Mouse (Mus musculus) cerebral cortex, adult 2 months (tissue): Measurements from ENCODE around the gene Cnn3.

ENCODE experiments used
- WGBS: fragments of 180-500 bp; shearing (Covaris S2); methylation state at CpG from one replicate; pipeline ENCODE4 v1.1.7; 2018; 5-methylcytosine and 5-hydroxymethylcytosine counted together

Gene Cnn3

DNA sequence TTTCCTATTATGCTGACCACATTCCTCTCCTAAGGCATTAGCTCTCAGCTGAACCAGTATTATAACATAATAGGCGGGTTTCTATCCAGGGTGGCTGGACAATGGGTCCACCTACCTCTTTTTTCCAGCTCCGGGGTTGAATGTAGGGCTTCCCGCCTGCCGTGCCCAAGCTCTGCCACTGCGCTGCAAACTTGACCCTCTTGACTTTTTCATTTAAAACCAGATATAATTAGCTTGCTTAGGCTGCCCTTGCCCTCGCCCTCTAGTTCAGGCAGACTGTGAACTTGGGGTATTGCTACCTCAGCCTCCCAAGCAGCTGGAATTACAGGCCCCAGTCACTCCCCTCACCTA is 8.1 kb upstream of the Cnn3 start:
- 68% methylated on average over 6 of the region's 6 CpGs for WGBS

DNA sequence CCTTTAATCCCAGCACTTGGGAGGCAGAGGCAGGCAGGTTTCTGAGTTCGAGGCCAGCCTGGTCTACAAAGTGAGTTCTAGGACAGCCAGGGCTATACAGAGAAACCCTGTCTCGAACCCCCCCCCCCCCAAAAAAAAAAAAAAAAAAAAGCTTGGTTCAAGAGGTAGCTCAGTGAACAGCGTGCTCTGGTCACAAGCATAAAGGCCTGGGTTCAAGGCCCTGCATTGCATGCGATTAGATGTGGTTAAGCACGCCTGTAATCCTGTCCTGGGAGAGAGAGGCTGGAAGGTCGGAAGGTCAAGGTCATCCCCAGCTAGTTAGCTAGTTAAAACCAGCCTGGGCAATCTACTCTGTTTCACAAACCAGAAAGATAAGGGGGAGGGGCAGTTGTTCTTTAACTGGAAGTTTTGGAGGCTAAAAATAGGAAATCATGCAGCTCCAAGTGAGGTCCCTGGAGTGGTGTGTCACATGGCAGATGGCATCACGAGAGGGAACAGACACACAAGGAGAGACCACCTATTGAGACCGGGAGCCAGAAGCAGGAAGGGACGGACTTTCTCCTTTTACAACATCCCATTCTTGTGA is 7.4 kb upstream of the Cnn3 start:
- 88% methylated on average over 9 of the region's 9 CpGs for WGBS

DNA sequence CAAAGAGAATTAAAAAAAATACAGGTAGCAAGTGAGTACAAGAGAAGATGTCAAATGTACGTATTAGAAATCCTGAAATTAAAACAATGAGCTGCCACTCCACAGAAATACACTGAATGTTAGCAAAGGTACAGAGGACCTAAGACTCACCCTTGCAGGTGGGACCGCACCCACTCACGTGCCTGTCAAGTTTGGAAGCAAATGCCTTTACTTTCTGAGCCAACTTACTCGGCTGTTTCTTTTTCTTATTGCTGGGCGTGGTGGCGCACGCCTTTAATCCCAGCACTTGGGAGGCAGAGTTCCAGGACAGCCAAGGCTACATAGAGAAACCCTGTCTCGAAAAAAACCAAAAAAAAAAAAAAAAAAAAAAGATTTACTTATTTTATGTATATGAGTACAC is 3.9 kb upstream of the Cnn3 start:
- 82% methylated on average over 8 of the region's 8 CpGs for WGBS

DNA sequence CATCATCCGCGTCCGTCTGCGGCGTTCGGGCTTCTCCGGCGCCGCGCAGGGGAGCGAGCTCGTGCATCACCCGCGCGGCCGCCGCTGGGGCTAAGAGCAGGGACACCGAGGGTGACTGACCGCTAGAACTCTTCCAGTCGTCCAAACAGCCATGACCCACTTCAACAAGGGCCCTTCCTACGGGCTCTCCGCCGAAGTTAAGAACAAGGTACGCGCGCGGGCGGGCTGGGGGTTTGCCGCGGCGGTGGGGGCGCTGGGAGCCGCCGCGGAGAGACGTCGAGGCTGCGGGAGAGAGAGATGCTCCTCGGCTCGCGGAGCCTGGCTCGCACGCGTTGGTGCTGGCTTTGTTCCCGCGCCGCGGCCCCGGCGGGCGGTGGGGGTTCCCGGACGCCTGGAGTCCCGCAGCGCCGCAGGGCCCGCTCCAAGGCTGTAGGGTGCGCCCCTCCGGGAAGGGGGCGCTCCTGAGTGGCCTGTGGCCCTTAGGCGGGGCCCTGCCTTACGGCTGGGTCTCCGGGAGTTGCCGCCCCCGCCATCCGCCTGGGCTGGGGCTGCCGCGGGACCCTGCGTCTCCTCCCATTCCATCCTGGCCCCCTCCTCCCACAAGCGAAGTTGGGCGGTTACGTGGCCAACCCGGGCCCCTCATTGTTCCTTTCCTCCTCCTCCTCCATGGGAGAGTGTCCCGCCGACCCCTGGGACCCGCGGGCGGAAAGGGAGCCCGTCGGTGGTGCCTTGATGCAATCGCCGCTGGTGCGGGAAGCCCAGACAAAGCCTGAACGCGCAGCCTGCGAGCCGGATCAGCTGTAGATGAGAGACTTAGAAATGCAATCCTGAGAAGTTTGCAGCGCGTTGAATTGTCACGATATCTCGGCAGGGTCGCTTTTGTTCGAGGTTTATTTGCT is 573 bp downstream of the Cnn3 start:
- WGBS, result under 1% methylated on average over 91 of the region's 93 CpGs

DNA sequence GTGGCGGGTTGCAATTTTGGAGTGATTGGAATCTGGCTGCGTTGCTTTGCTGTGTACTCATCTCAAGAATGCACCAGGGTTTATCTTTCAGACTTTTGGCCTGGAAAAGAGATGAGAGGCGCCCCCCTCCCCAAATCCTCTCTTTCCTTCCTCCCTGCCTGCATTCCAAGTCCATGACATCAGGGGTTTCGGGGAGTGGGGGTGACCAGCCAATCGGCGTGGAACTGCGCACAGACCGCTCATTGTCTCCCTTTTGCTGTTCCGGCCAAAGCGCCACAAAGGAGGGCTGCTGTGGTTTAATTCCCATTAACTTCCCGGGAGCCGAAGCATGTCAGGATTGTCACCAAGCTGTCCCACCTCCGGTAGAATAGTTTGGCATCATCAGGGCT is 1.2 kb downstream of the Cnn3 start:
- 2% methylated on average over 13 of the region's 13 CpGs for WGBS

DNA sequence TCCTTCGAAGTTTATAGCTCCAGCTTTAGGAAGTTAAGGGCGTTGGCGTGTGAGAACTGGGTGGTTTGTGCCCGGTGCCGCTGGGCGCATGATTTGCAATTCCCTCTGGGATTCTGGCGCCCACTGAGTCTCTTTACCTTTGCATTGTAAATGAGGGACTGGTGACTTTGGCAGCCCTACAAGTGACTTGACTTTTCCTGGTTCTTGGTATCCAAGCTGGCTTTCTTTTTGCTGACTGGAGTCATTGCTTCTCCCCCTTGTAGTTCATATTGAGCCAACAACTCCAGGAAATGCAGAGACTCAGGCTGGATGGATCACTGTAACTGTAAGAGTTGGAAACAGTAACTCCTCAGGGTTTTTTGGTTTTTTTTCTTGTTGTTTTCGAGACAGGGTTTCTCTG is 1.9 kb downstream of the Cnn3 start:
- 11% methylated on average over 8 of the region's 8 CpGs for WGBS

DNA sequence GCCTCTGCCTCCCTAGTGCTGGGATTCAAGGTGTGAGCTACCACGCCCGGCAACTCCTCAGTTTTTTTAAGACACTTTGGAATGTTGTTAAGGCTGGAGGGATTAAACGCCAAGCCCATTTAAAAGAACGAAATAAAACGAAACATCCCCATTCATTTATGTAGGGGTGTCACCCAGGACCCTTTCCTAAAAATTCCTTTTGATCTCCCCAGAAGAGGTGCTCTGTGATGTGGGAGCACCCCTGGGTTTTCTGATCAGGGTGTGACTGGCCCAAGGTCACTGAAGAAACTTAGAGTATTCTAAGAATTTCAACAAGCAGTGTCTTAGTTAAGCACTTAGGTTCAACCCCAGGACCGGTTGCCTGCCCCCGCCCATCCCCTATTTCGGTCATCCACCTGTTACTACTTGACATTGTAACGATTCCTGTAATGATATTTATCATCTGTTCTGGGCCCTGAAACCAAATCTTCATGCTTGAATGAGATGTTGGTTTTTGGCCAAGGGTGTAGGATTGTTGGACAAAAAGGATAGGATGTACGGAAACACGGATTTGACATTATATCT is 2.5 kb downstream of the Cnn3 start:
- WGBS, result 69% methylated on average over 11 of the region's 11 CpGs

DNA sequence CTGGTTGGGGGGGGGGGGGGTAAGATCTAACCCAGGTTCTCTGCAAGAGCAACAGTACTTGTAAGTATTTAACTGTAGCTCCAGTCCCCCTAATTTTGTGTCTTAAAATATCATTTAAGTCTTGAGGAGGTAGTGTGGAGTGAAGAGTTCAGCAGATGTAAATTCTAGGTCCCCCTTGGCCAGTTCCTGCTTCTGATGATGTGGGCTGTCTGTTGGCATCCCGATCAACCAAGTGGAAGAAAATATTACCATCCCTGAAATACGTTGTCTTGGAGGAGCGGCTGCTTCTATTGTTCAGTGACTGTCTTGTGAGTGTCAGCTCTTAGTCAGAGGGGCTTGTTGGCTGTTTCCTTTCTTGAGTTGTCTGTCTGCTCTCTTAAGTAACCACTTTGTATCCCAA is 3.2 kb downstream of the Cnn3 start:
- WGBS, result 66% methylated on average over 3 of the region's 3 CpGs

DNA sequence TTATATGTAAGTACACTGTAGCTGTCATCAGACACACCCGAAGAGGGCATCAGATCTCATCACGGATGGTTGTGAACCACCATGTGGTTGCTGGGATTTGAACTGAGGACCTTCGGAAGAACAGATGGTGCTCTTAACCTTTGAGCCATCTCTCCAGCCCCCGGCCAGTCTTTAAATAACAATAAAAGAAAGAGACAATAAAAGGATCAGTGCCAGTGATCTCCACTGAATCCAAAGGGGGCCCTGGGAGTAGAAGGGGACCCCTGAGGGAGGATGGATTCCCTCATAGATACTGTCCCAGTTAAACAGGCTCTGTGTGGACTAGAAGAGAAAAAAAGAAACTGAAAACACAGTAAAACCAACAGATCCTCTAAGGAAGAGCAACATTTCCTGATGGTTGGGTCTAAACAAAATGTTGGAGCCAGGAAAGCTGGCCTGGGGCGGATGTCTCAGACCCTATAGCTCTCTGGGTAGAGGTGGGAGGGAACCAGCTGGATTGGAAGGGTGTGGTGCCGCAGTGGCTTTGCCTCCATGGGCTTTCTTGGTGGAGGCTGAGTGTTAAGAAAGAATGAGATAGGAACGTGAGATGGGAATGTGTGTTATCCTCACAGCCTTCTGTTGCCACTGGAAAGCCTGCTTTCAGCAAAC is 4.1 kb downstream of the Cnn3 start:
- WGBS, result 55% methylated on average over 7 of the region's 7 CpGs

DNA sequence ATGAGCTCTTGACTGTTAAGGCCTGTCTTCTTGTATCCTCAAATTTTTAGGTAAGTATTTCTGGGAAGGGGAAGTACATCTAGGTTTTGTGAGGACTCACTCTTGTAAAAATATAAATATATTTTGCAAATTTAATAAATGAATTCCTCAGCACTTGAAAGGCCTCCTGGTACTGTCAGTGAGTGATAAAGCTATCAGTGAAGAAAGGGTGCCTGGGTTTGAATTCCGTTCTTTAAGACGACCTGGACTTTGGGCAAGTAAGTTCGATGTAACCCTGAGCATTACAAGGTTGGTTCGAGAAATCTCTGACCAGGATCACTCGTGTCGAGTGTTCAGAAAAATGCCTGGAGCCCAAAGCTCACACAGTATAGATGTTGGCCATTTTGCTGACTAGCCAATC is 7.1 kb downstream of the Cnn3 start:
- 79% methylated on average over 6 of the region's 6 CpGs for WGBS

DNA sequence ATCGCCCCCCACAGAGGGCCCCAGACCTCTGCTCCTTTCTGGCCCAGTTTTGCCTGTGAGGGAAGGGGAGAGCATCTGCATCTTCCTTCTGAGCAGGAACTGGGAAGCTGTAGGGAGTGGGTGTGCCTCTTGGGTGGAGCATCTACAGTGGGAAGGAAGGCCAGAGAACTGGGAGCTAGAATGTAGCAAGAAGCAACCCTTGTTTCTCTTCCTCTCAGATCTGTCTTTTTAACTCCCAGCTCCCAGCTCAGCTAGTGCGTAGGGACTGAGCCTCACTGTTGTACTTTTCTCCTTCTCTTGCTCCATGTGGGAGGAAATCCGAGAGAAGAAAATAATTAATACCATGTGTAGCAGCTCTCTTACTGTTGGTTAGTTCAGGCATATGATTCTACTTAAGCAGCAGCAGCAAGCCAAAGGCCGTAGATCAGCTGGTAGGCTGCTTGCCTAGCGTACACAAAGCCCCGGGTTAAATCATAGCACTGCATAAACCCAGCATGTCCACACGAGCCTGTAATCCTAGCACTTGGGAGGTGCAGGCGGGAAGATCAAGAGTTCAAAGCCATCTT is 7.8 kb downstream of the Cnn3 start:
- WGBS, result 60% methylated on average over 8 of the region's 8 CpGs

DNA sequence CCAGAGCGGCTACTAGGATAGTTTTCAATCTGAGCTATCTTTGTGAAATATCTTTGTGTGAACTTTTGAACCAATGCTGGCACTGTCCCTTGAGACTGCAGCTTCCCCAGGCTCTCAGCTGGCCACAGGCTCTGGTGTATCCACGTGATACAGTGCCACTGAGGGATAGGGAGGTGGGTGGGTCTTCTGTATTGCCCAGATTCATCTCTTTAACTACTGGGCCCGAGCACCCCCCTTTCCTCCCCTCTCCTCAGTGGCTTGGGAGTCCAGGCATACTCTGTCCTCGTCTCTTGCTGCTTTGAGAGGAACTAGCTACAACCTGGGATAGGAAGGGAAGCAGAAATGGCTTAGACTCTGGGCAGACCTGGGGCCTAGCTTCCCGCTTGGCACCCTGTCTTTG is 9.0 kb downstream of the Cnn3 start:
- 65% methylated on average over 5 of the region's 5 CpGs for WGBS

DNA sequence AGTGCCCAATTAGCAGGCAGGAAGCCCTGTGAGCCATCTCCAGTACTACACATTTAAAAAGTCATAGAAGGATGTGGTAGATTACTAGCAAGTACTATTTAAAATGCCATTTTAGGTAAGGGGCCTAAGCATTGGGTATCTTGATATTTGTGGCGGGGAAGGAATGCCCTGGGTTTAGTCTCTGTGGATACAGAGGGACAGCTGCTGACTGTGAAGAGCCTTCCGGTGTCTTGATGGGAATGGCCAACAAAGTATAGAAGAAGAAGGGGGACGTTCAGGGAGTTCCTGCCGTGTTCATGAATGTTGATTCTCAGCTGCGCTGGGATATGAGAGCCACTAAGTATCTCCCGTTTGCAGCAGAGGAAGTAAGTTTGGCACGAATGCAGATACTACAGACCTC is 10.8 kb downstream of the Cnn3 start:
- 68% methylated on average over 7 of the region's 7 CpGs for WGBS

DNA sequence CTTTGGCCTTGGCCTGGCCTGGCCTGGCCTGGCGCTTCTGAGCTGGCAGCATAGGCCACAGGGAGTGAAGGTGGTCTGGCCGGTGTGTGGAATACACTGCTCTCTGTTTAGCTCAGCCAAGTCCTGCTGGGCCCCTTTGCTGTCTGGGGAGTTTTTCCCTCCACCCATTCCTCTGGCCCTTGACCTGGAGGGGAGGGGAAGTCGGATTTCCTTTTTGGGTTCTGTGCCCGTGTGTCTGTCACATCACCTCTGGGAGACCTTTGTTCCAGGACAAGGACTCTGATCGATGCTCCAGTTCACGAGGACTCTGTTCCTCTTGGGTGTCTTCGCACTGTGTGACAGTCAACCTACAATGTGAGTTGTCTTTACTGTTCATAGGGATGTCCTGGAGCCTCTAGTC is 11.7 kb downstream of the Cnn3 start:
- WGBS, result 65% methylated on average over 7 of the region's 7 CpGs

DNA sequence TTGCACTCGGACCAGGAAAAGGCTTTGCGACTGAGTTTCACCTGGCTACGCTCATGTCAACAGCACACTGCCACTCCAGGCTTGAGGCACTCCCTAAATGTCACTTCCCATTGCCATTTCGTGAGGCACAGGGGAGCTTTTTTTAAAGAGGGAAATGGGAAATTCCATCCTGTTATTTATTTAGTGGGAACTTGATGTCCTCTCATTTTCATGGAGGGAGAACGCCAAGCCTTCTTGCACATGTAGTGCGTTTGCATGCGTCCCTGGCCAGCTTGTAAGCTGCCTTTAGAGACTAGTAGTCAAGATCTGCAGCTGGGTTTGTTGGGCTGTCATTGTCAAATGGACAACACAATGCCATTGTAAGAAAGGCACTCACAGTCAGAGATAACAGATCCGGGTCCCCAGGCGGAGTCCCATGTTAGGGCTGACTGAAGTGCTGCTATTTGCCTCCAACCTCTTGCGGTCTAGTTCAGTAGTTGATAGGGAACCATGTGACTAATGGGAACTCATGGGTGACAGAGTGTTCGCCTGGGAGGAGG is 13.4 kb downstream of the Cnn3 start:
- WGBS, result 67% methylated on average over 11 of the region's 11 CpGs

DNA sequence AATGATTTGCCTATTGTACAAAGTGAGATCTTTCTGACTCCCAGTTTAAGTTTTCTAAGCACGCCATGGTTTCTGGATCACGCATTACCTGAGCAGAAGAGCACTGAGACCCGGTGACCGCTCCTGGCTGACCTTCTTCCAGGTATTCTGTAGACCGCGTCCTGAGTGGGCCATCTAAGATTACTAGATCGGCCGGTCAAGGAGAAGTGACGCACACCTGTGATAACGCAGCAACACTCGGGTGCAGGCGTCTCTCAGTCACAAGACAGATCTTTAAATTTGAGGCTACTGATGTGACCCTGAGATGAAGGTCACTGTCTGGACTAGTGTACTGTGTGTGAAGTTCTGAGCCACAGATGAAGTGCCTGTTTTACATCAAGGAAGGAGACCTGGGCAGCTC is 15.2 kb downstream of the Cnn3 start:
- 97% methylated on average over 12 of the region's 12 CpGs for WGBS

DNA sequence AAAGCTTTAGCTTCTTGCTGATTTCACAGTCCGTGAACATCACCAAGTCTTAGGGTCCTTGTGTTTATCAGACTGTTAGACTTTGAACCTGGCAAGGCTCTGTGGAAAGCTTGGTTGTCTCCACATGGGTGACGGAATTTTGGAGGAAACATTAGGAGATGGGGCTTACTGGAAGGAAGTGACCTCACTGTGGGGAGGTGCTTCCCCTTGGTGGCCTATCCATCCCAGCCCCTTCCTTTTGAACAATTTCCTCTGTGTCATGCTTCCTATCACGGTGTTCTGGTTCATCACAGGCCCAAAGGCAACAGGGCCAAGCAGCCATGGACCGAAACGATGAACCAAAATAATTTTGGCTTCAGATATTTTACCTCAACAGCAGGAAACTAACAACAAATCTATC is 16.0 kb downstream of the Cnn3 start:
- WGBS, result 78% methylated on average over 5 of the region's 5 CpGs

DNA sequence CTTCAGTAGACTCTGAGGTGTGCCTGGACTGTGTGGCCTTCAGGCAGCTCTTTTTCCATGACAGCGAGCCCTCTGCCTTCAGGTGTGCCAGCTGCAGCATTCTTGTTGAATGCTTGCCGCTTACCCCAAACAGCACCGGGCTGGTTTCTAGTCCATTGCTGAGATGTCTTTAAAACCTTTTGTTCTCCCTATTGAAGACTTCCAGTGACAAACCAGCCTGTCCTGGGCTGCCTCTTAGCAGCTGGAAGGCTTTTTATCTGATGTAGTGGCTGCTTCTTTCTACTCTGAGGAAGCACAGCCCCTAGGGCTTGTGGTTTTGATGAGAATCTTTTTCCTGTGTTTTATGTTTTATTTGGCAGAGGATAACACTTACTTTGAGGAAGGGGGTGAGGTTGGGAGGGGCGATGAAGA is 17.6 kb downstream of the Cnn3 start:
- 71% methylated on average over 4 of the region's 4 CpGs for WGBS

DNA sequence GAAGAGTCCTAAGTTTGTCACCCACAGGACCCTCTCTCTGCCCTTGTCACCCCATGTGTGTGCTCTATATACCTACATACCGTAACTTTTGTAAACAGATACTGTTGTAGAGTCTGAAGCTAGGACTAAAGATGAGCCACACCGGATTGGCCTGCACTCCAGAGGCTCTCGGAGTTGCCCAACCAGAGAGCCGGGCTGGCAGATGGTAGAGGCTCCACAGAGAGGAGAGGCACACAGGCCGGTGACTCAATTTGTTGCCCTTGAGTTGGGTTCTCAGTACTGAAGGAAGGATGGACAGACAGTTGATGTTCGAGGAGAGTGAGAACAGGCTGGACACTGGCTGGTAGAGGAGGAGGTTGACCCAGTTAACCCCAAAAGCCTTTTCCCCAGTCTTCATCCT is 18.1 kb downstream of the Cnn3 start:
- WGBS, result 92% methylated on average over 6 of the region's 6 CpGs

DNA sequence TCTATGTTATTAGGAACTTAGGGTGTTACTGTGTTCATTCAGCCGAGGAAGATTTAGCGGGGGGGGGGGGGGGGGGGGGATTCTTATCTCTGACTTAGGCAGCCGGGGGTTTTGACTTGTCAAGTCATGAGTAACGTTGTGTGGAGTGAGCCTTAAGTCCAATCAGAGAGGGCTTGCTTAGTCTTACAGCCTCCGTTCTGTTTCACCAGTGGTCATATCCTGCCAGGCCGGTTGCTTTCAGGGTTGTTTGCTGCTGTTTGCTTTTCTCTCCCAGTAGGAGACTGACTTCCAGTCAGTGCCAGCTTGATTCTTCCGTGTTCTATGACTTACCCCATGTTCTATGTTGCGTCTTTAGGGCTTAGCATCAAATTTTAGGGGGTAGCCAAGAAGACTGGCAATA is 20.2 kb downstream of the Cnn3 start:
- 67% methylated on average over 8 of the region's 8 CpGs for WGBS

DNA sequence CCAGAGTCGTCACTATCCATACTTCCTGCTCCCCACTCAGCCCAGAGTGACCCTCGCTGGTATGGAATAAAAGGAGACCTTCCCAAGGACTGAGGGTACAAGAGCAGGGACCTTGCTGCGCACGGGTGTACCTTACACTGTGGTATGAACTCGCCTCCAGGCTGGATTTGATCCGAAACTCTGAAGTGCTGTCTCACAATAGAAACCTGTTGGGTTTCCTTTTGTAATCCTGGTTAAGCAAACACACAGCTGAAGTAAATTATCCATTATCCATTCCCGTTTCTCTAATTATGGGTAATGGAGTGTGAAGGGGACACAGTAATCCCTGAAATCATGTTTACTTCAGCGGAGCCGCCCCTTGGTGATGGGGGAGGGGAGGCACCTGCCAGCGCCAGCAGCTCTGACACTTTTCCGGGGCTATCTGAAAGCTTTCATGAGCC is 21.8 kb downstream of the Cnn3 start:
- 52% methylated on average over 11 of the region's 11 CpGs for WGBS

DNA sequence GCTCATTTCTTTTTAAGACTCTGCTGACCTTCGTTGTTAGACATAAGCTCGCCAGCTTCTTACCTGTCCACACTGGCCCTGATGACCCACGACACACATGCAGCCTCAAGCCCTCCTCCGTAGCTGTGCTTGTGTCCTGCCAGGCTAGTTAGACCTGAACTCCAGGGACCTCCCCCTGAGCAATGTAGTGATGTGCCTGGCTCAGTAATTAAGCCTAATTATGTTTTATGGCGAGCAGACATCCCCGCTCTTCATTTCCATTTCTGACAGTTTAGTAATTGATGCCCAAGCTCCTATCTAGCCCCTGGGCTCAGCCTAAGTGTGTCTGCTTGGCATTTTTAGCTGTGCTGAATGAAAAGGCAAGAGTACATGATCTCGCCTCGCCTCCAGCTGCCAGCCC is 22.3 kb downstream of the Cnn3 start:
- 80% methylated on average over 8 of the region's 8 CpGs for WGBS
